Mouse (Mus musculus) T-helper 17 cell (primary cell): ENCODE results near the gene Eif2b1.

ENCODE experiments used
- in situ Hi-C, 2 experiments: fragments of 300-600 bp; cut with MboI, MseI; formaldehyde crosslinking; loops; 1 replicate in 1 of 2; 2 replicates in 1 of 2; pipeline ENCODE4 v1.15.1; 2025; ENCODE audit warnings: high pct_unique_total_duplicates in 2 of 2

Gene Eif2b1

DNA sequence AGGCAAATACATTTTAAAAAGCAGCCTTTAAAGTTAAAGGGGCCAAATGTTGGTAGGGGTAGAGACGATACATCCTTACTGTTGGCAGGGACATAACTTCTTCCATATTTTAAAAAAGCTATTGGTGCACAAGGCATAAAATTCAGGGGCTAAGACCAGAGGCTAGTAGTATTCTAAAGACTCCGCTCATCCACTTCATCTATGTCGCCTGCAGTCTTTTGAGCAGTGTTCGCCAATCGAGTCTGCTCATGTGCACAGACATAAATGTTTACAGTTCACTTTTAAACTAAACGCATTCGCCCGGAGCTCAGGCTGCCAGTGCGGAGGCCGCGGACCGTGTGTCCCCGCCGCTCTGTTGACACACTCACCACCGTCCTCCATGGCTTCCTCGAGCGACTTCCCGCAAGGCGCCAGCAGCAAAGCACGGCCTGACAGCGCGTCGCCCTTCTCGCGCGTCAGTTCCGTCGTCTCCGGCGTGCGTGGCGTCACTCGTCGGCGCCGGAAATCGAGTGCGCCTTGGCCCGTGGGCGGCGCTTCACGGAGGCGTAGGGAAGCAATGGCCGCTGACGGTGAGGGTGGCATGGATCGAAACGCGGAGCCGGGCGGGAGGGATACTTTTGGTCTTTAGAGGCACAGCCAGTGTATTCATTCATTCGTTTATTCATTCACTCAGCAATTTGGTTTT lies at the start of gene Eif2b1, which contains the start of gene Gtf2h3:
TSS of gene Eif2b1 (minus strand) at position 499 of the 685 bp plus-strand sequence.
TSS of gene Gtf2h3 (plus strand) at position 508 of the 685 bp plus-strand sequence.
- in situ Hi-C loops = no loop called here

DNA sequence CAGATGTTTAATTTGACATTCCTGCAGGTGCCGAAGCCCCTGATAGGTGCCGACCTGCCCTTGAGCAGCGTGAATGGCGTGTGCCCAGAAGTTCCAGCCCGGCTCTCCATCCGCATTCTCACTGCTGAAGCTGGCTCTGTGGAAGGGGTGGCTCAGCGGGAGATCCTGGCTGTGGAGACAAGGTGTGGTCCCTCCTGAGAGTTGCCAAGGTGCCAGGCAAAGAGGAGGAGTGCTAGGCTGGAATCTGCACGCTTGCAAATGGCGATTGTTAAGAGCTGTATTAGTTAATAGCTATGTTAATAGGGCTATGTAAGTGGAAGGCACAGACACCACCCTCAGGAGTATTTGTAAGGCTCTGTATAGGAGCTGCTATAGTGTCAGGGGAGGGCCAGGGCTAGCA lies 45.4 kb upstream of the Eif2b1 start:
- in situ Hi-C loops = no loop called here

DNA sequence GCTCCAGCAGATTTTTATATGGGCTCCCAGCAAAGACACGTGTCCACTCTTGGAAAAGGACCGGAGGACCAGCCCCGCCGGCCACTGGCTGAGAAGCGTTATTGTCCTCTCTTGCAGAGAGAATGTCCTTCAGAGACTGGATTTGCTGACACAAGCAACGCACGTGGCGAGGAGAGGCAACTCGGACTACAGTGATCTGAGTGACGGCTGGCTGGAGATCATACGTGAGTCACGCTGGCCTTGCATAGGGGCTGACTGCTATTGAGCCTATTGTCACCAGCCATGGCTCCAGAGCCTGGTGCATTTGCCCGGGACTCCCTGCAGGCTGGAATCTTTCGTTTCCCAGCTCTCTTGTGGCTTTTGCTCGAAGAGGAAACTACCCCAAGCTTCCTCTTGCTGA lies 44.0 kb upstream of the Eif2b1 start:
- in situ Hi-C loops = no loop called here

DNA sequence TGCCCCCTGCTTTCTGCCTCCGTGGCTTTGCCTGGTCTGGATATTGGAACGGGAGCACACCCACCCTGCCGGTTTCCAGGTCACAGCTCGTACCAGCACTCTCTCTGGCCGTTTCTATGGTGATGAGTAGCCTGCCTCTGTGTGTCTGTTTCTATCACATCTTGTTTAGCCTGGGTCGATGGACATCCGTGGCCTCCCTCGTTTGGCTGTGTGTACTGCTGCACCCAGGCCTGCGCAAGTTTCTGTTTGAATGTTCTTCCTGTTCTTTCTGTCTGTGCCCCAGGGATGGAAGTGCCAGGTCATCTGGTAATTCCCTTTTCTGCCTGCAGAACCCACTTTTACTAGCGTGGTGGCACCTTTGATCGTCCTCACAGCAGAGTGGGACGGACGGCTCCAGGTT lies 42.4 kb upstream of the Eif2b1 start:
- in situ Hi-C loops = no loop called here

DNA sequence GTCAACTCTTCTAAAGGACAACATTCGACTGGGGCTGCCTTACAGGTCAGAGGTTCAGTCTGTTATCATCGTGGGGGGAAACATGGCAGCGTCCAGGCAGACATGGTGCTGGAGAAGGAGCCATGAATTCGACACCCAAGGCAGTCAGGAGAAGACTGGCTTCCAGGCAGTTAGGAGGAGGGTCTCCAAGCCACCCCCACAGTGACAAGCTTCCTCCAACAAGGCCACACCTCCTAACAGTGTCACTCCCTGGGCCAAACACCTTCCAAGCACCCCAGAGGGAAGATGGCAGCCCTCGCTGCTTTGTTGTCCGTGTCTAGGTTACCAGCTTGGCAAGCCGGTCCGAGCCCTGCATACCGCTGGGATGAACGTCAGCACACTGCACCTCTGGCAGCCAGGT lies 39.8 kb upstream of the Eif2b1 start:
- in situ Hi-C loops = loop anchor here in 1 of 2 experiments (5.0 kb wide), 1 partner anchor 234 kb away; no protein-coding TSS in a partner anchor

DNA sequence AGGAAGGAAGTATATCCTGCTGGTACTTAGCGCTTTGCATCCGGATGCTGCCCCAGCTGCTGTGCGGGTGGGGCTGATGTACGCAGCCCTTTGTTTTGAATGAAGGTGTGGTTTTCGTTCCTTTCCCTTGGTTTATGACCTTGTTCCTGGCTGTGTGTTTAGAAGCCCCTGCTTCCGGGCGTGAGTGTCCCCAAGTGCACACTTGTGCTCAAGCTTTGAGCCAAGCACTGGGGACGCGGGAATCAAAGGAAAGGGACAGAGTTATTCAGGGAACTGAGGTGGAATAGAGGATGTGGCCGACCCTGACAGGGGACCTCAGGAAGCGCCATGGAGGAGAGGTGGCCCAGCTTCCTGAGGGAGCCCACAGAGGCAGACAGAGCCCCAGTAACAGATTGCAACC lies 35.8 kb upstream of the Eif2b1 start:
- in situ Hi-C loops = loop anchor here in 1 of 2 experiments (5.0 kb wide), 1 partner anchor 238 kb away; no protein-coding TSS in a partner anchor

DNA sequence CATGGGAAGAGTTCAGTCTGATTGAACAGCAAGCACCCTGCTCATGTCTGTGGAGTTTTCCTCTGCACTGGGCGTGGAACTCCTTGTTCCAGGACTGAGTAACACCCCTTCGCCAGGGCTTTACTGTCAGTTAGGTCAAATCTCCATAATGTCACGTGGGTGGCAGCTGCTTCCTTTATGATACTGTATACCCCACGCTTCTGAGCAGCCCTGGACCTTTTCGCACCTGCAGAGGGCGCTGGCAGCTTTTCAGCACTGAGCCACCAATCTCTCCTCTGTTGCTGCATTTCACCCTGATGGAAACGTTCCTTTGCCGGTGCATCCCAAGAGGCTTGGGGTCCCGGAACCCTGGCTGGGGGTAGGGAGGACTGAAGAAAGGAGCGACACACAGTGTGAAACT lies 32.0 kb upstream of the Eif2b1 start:
- in situ Hi-C loops = no loop called here

DNA sequence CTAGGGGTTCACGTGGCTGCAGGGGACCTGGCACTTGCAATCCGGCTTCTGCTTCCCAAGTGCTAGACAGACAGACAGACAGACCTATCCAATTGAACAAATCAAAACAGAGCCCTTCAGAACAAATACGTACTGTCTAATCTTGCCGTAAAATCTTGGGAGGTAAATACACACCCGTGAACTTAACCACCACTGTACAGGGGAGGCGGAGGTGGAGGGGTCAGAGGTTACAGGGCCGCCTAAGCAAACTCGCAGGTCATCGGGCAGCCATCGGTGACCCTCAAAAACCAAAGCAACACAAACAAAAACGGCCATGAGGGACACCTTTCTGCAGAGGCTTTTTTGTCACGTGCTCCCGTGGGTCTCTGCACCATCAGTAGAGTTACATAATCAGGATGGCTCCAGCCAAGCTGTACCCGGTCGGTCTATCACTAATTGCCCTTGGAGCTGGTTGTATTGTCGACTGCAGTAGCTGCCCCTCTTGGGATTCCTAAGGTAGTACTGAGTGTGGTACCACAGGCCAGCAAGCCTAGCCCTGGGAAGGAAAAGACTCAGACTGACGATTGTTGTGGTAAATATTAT lies 26.2 kb upstream of the Eif2b1 start:
- in situ Hi-C loops = loop anchor here (5.0 to 10.0 kb wide), 2 partner anchors 107 to 270 kb away; no protein-coding TSS in a partner anchor

DNA sequence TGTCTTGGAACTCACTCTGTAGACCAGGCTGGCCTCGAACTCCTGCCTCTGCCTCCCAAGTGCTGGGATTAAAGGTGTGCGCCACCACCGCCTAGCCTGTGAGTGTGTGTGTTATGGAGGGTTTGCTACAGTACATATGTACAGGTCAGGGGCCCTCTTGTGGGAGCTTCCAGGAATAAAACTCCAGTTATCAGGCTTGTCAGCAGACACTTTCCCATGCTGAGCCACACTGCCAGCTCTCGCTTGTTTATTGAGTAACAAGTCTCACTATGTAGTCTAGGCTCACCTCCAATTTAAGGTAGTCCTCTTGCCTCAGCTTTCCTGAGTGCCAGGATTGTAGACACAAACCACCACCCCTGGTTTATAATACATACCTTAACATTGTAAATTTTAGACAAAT lies 25.4 kb upstream of the Eif2b1 start:
- in situ Hi-C loops = loop anchor here (5.0 to 10.0 kb wide), 3 partner anchors 143 to 271 kb away; partner anchors contain the start of genes Ccdc92 (in 1 of the 2) and Zfp664 (in 1 of the 2)

DNA sequence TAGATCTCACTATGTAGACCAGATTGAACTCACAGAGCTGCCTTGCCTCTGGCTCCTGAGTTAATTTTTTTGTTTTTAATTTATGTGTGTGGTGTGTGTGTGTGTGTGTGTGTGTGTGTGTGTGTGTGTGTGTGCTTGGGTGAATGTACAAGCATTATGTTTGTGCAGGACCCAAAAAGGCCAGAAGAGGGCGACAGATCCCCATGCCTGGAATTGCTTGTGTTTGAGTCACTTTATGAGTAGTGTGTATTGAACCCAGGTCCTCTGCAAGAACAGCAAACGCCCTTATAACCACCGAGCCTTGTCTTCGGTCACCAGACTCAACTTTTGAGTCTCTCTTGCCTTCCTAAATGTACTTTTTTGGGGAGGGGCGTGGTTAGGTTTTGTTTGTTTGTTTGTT lies 23.4 kb upstream of the Eif2b1 start:
- in situ Hi-C loops = loop anchor here (5.0 to 10.0 kb wide), 3 partner anchors 145 to 272 kb away; partner anchors contain the start of genes Ccdc92 (in 1 of the 2) and Zfp664 (in 1 of the 2)

DNA sequence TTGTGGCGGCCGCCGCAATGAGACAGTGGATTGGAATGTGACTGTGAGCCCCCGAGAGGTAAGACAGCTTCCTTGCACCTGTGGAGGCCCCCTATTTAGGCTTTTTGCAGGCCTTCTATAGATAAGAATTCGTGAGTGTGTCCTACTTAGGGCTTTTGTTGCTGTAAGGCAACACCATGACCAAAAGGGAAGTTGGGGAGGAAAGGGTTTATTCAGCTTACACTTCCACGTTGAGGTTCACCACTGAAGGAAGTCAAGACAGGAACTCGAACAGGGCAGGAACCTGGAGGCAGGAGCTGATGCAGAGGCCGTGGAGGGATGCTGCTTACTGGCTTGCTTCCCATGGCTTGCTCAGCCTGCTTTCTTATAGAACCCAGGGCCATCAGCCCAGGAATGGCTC lies 20.8 kb upstream of the Eif2b1 start:
- in situ Hi-C loops = loop anchor here (5.0 to 10.0 kb wide), 4 partner anchors 148 to 615 kb away; partner anchors contain the start of genes Ccdc92 (in 1 of the 2) and Zfp664 (in 1 of the 2)

DNA sequence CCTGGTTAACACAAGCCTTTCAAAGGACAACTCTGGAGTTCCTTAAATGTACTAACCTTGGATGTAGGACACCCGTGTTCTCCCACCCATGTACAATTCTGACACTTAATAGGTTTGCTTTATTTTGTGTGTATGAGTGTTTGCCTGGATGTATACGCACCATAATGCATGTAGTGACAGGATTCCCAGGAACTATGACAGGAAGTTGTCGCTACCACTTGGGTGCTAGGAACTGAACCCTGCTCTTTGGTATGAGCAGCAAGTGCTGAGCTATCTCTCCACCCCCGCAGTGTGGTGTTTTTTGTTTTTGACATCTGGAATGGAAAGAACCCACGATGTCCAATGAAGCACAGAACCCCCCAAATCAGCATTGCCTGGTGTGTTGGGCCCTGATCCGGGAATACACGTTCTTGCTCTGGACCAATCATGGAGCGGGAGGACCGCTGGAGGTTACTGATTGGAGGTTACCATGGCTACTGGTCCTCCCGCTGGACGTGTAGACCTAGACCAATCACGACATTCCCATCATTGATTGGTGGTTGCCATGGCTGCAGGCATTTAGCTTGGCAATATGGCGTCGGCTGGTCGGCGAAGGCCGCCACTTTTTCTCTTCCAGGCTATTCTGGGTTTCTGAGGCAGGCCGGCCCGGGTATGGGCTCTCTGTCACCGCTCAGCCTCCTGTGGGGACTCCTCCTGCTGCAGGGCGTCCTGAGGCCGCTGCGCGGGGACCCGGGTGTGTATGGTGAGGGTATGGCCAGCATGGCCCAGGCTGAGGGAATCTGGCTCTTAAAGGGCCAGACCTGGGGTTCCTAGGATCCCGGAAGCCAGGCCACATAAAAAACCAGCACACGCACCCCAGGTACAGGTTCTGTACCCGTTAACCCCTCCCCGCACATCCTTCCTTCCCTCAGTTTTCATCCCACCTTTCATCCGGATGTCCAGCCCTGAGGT lies 19.6 kb upstream of the Eif2b1 start:
- in situ Hi-C loops = loop anchor here in 1 of 2 experiments (10.0 kb wide), 1 partner anchor 616 kb away; no protein-coding TSS in a partner anchor

DNA sequence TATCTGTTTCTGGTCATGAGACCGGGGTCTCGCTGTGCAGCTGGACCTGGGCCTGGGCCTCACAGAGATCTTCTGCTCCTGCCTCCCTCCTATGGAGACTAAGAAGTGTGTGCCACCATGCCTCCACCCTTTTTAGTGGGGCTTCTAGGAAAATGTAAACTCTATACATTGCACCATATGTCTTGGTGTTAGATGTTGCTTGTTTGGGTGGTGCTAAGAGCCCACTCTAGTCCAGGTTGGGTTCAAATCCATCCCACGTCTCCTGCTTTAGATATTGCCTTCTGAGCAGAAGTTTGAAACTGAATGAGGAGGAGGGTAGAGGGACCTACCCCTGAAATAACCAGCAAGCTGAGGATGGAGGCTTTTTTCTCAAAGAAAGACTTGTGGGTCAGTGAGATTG lies 13.8 kb upstream of the Eif2b1 start:
- in situ Hi-C loops = loop anchor here in 1 of 2 experiments (10.0 kb wide), 1 partner anchor 622 kb away; no protein-coding TSS in a partner anchor

DNA sequence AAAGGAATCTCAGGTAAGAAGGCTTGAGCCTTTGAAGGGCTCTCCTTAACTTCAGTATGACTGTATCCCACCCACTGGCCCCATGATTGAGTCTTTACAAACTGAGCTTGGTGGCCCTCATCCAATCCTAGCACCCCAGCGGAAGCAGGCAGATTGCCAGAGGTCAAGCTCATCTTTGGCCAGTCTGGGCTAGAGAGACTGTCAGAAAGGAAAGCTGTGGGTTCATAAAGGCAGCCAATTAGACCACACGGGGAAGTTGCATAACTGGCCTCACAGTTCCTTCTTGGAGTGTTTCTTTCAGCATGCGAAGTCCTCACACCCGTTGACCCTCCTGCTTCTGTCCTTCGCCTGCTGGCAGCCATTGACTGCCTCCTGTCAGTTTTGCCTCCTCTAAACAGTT lies 3.6 kb upstream of the Eif2b1 start:
- in situ Hi-C loops = no loop called here

DNA sequence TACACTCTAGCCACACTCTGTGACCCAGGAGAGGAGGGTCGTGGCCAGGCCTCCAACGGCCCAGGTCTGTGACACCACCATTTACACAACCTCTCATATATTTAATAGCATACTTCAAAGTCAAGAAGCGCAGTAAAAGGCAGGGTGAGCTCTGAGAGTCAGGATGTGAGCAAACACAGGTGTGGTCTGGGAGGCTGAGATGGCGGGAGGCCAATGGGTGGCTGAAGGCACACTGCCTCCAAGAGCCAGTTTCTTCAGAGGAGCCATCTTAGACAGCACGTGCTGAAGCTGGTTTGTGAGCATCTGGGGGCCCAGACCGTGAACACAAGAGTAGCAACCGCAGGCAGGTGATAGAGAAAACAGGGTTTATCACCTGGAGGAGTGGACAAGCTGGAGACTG lies 3.5 kb downstream of the Eif2b1 start:
- in situ Hi-C loops = no loop called here

DNA sequence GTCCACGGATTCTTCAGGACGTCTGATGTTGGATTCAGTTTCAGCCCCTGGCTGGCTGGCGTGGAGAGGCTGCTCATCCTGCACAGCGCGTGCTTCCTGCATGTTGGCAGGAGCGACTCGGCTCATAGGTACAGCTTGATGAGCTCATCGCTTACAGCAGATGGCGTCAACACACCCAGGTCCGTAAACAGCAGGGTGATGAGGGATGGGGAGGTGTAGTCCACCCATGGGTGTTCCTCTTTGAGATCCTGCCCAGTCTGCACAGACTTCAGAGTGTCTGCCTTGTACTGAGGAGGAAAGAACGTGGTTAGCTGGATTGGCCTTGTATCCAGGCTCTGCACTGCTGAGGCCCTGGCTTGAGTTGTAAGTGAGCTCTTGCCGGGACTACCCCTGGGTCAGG lies 7.9 kb downstream of the Eif2b1 start:
- in situ Hi-C loops = no loop called here

DNA sequence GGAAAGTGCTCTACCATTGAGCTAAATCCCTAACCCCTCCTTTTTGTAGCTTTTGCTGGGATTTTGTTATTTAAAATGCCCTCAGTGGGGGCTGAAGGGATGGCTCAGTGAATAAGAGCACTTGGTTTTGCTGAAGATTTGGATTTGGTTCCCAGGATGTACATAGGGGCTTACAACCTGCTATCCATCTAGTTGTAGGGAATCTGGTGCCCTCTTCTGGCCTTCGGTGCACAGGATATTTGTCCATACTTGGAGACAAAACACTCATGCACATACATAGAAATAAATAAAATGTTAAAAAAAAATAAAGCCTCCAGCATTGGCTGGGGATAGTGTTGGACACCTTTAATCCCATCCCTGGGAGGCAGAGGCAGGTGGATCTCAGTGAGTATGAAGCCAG lies 23.8 kb downstream of the Eif2b1 start:
- in situ Hi-C loops = no loop called here

DNA sequence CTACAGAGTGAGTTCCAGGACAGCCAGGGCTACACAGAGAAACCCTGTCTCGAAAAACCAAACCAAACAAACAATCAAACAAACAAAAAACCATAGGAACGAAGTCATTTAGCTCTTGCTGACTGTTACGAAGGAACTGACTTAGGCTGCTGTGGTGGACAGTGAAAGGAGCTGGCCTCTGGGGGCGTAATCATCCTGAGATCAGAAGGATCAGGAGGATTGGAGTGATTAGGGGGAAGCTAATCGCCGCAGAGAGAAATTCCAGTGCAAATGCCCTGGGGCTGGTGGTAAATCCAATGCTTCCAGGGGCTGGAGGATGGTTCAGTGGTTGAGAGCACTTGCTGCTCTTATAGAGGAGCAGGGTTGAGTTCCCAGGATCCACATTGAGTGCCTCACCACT lies 25.3 kb downstream of the Eif2b1 start:
- in situ Hi-C loops = no loop called here

DNA sequence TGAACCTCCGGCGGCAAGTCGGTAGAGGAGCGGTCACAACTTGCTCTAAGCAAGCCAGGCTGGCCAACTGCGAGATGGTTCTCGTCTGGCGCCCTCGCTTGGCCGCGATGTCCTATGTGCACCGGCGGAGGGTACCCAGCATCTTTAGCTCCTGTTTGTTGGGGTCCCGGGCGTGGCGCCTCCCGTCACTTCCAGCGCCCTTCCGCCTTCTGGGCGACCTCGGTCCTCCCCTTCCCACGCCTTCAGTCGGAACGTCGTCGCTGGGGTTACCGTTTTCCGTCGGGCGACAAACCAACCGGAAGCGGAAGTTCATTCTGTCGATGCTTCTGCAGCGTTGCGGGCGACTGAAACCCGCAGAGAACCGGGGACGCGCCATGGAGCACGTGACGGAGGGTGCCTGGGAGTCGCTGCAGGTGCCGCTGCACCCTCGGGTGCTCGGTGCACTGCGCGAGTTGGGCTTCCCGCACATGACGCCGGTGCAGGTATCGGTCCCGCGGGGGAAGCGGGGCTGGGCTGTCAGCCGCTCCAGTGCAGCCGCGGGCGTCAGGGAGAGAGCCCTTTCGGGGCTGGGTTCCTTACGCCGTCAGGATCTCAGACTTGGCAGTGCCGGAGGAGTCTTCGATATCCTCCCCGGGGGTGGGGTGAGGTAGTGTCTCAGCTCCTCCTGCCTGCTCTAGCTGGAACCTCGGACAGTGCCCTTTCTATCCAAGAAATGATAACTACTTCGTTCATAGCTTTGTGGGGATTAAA lies 26.2 kb downstream of the Eif2b1 start, which contains the start of gene Ddx55:
TSS of gene Ddx55 (plus strand) at position 307 of the 750 bp plus-strand sequence.
- in situ Hi-C loops = no loop called here

DNA sequence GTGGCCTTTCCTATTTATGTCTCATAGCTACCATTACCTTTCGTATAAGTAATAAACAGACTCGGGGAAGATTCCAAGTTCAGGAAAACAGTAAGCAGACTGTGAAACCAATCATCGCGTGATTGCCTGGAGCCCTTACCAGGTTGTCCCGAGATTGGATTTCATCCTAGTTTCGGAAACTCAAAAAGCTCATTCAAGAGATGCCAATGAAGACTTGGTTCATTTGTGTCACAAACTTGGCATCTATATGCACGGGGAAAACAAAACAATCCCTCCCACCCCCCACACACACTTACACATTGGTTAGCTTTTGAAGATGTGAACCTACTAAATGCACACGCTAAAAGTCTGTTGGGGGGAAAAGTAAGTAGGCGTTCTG lies 26.8 kb downstream of the Eif2b1 start:
- in situ Hi-C loops = no loop called here
